Mouse (Mus musculus) liver, postnatal 0 days (tissue): ENCODE results near the gene Loxl4. TPM values are rescaled to one million over a fixed set of nuclear protein-coding genes. Genes with fewer than 3 reads are reported as not detected.

ENCODE experiments used
- ATAC-seq: fragments of 200-750 bp; cut with Nextera tagmentation; 2 replicates; pipeline ENCODE4 v1.8.0; 2017; ENCODE audit warnings: mild to moderate bottlenecking, moderate library complexity
- DNase-seq: peaks from one replicate; pipeline ENCODE4 v3.0.0-alpha.2; 2016
- H3K27ac ChIP-seq: fragments of 300-500 bp; sonication (generic); 2 replicates; pipeline ENCODE4 v1.5.1; 2014; ENCODE audit warnings: antibody characterized with exemption, moderate library complexity, mild to moderate bottlenecking, low read depth
- H3K27me3 ChIP-seq: fragments of 300-500 bp; sonication (generic); 2 replicates; pipeline ENCODE4 v1.6.1; 2014; ENCODE audit warnings: low read length, control low read depth, mixed read lengths; ENCODE audit not compliant: insufficient read depth
- H3K36me3 ChIP-seq: fragments of 300-500 bp; sonication (generic); replicated peaks from 2 replicates; pipeline ENCODE4 v1.6.1; 2014; ENCODE audit warnings: mild to moderate bottlenecking, control low read depth, low read length, moderate library complexity, mixed read lengths; ENCODE audit not compliant: insufficient read depth
- H3K4me1 ChIP-seq: fragments of 300-500 bp; sonication (generic); 2 replicates; pipeline ENCODE4 v1.6.1; 2014; ENCODE audit warnings: antibody characterized with exemption, mild to moderate bottlenecking, control low read depth; ENCODE audit not compliant: insufficient read depth
- H3K4me2 ChIP-seq: fragments of 300-500 bp; sonication (generic); 2 replicates; pipeline ENCODE4 v1.6.1; 2014; ENCODE audit warnings: low read depth, mild to moderate bottlenecking, low read length, moderate library complexity, mixed read lengths
- H3K4me3 ChIP-seq: fragments of 300-500 bp; sonication (generic); 2 replicates; pipeline ENCODE4 v1.5.1; 2014; ENCODE audit warnings: low read depth, low read length
- H3K9ac ChIP-seq: fragments of 300-500 bp; sonication (generic); replicated peaks from 2 replicates; pipeline ENCODE4 v1.6.1; 2014; ENCODE audit warnings: mild to moderate bottlenecking, moderate library complexity
- H3K9me3 ChIP-seq: fragments of 300-500 bp; sonication (generic); 2 replicates; pipeline ENCODE4 v1.6.1; 2016; ENCODE audit warnings: mild to moderate bottlenecking, control low read depth, low read length, mixed read lengths
- CTCF ChIP-seq: sonication (generic); IDR thresholded peaks from 2 replicates; pipeline ENCODE4 v1.5.1; 2016; ENCODE audit warnings: antibody characterized with exemption, low read depth
- EP300 ChIP-seq: IDR thresholded peaks from 2 replicates; pipeline ENCODE4 v1.6.1; 2016; ENCODE audit warnings: antibody characterized with exemption, low read depth, mild to moderate bottlenecking
- WGBS: fragments of 180-500 bp; shearing (Covaris S2); extraction: QIAGEN DNeasy Blood & Tissue Kit; methylation state at CpG from one replicate; pipeline ENCODE4 v1.1.7; 2014; ENCODE audit not compliant: insufficient replicate concordance; 5-methylcytosine and 5-hydroxymethylcytosine counted together
- polyA plus RNA-seq: library from polyadenylated mRNA; unstranded; fragments of >200 nt; fragmentation: Nextera tagmentation; extraction: Ambion mirVana; gene quantifications from 2 replicates; pipeline ENCODE4 v1.2.1, GENCODE M21; 2015

The Loxl4 gene
- polyA plus RNA-seq, 1 experiment from 2014 or later: 0.13 TPM

- TF ChIP-seq EP300 (no peak), CTCF (no peak)
- Histone ChIP-seq H3K4me1 (peaks cover 2% of the 10 kb centered on the region; the same call in 1 of the 2 replicates), H3K4me2 (no peak overlapping the region), H3K27me3 (no peaks in the 10 kb centered on the region), H3K27ac (no peak overlapping the region), H3K4me3 (no peak overlapping the region), H3K36me3 (peaks cover under 1% of the 10 kb centered on the region; the same call in 1 of the 2 replicates), H3K9ac (no peak overlapping the region), H3K9me3 (no peaks in the 10 kb centered on the region)
- ATAC-seq (no peak), DNase-seq (no peak)
- 67% methylated on average over 2 of the region's 2 CpGs for WGBS
Measured at GRCm38 (mm10) chr19:42569076-42569475, 43.5 kb downstream of the Loxl4 start.

DNA sequence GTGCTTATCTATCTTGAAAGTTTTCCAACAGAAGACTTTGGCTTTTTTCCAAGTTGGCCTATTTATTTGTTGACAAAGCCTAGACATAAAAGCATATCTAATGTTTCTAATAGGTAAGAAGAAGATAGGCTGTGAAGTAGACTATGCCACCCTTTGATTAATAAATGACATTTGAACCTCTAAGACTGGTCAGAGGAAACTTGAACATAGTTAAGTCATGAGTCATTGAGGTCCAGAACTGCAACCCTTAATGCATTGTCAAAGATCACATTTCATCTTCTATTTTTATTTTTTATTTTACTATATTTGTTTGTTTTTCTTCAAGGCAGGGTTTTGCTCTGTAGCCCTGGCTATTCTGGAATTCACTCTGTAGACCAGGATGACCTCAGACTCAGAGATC is 45.6 kb downstream of the Loxl4 start:
- peaks cover 15% of the 10 kb centered on the region; the same call in 1 of the 2 replicates for H3K36me3 ChIP-seq
- H3K4me3 ChIP-seq: no peak overlapping the region
- no peaks in the 10 kb centered on the region for H3K9me3 ChIP-seq
- ATAC-seq (no peak), DNase-seq (no peak)
- no peak overlapping the region for H3K4me2 ChIP-seq
- no peaks in the 10 kb centered on the region for H3K27me3 ChIP-seq
- TF ChIP-seq EP300 (no peak), CTCF (no peak)
- no peak overlapping the region for H3K27ac ChIP-seq
- no peak overlapping the region for H3K9ac ChIP-seq
- H3K4me1 ChIP-seq: peaks cover 2% of the 10 kb centered on the region; the same call in 1 of the 2 replicates

DNA sequence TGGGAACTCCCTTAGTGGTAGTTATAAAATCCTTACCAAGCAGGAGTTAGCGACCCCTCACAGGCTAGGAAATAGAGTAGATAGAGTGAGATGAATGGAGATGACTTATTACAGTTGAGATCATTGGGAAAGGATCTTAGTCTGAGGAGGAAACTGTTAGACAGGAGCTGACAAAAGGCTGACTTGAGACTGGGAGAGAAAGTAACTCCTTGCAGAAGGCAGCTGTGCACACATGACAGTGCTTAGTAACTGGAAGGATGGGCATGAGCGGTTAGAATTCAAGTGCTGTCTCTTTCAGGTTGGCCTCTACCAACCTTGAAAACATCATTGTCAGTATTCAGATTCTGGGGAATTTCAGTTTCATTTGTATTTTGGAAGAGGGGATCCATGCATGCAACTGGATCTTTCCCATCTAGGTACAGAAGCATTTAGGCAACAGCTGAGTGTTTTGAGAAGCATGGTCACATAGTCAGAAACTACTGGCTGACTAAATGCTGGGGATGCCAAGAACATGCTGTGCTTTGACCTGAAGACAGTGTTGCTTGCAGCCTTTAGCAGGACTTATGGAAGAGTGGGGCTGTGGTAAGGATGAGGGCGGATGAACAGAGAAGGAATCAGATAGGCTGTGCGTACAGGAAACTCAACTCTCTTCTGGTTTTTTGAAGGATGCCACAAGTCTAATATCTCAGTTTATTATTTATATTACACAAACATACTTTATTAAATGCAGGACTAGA is 46.2 kb downstream of the Loxl4 start:
- TF ChIP-seq CTCF (no peak), EP300 (no peak)
- no peak overlapping the region for H3K4me2 ChIP-seq
- DNase-seq: no peak
- H3K27ac ChIP-seq: no peak overlapping the region
- no peak for ATAC-seq
- no peaks in the 10 kb centered on the region for H3K9me3 ChIP-seq
- H3K4me3 ChIP-seq: no peak overlapping the region
- H3K27me3 ChIP-seq: no peaks in the 10 kb centered on the region
- 82% methylated on average over 4 of the region's 4 CpGs for WGBS
- peaks cover 15% of the 10 kb centered on the region; the same call in 1 of the 2 replicates for H3K36me3 ChIP-seq
- H3K4me1 ChIP-seq: no peaks in the 10 kb centered on the region; the same call in 1 of the 2 replicates
- H3K9ac ChIP-seq: no peak overlapping the region

DNA sequence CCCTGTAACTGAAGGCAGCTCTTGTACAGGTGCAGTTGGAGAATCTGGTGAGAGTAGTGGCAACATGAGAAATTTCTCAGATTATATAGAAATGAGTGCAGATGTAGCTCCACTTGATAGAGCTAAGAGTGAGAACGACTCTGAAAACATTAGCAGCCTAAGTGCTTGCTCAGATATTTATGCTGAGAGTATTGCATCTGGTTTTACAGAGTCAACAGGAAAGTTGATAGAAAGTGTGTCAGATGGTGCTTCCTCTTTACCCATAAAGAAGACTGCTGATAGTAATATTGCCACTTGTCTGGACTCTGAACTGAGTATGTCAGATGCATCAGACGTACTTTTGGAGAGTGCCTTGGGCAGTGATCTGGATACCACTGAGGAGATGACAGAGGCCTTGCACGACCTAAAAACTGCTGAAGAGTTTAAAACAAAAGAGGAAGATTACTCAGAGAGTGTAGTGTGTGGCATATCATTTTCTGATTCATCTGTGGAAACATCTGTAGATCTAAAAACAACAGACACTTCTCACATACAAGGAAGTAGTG is 48.8 kb downstream of the Loxl4 start:
- Histone ChIP-seq H3K4me1 (no peaks in the 10 kb centered on the region), H3K9me3 (no peaks in the 10 kb centered on the region), H3K4me3 (no peak overlapping the region), H3K27me3 (no peaks in the 10 kb centered on the region), H3K9ac (no peak overlapping the region), H3K36me3 (peaks cover 15% of the 10 kb centered on the region; the same call in 1 of the 2 replicates), H3K4me2 (no peak overlapping the region), H3K27ac (no peak overlapping the region)
- no peak for TF ChIP-seq EP300
- TF ChIP-seq CTCF: no peak
- peak; percentile 41 for ATAC-seq
- 62% methylated on average over 3 of the region's 3 CpGs for WGBS
- DNase-seq: no peak

GRCm38 (mm10) chr19:42562981-42563380 is 49.6 kb downstream of the Loxl4 start:
- whole genome bisulfite sequencing: 97% methylated on average over 3 of the region's 3 CpGs
- H3K27me3 ChIP-seq: no peaks in the 10 kb centered on the region
- H3K36me3 ChIP-seq: peaks cover 15% of the 10 kb centered on the region; the same call in 1 of the 2 replicates
- ATAC-seq: no peak
- no peaks in the 10 kb centered on the region for H3K9me3 ChIP-seq
- H3K4me3 ChIP-seq: no peak overlapping the region
- H3K4me1 ChIP-seq: no peaks in the 10 kb centered on the region
- H3K4me2 ChIP-seq: no peak overlapping the region
- TF ChIP-seq EP300: no peak
- no peak for TF ChIP-seq CTCF
- no peak overlapping the region for H3K27ac ChIP-seq
- H3K9ac ChIP-seq: no peak overlapping the region
- DNase-seq: no peak

GRCm38 (mm10) chr19:42561991-42562390 is 50.6 kb downstream of the Loxl4 start:
- no peak for DNase-seq

More at GRCm38 (mm10) chr19:42561991-42562390, 50.6 kb downstream of the Loxl4 start:
- Histone ChIP-seq H3K4me1 (no peaks in the 10 kb centered on the region), H3K9ac (no peak overlapping the region), H3K27ac (no peak overlapping the region), H3K36me3 (peaks cover 15% of the 10 kb centered on the region; the same call in 1 of the 2 replicates), H3K27me3 (no peaks in the 10 kb centered on the region), H3K4me2 (no peak overlapping the region), H3K9me3 (no peaks in the 10 kb centered on the region), H3K4me3 (no peak overlapping the region)
- WGBS: 89% methylated on average over 1 of the region's 1 CpGs
- TF ChIP-seq CTCF (no peak), EP300 (no peak)
- ATAC-seq: no peak
